Mouse (Mus musculus) liver, postnatal 0 days (tissue): Measurements from ENCODE around the gene Pam. TPM values are rescaled to one million over a fixed set of nuclear protein-coding genes. Genes with fewer than 3 reads are reported as not detected.

Experiments
- ATAC-seq: fragments of 200-750 bp; cut with Nextera tagmentation; 2 replicates; pipeline ENCODE4 v1.8.0; 2017; ENCODE audit warnings: mild to moderate bottlenecking, moderate library complexity
- DNase-seq: peaks from one replicate; pipeline ENCODE4 v3.0.0-alpha.2; 2016
- H3K27ac ChIP-seq: fragments of 300-500 bp; sonication (generic); 2 replicates; pipeline ENCODE4 v1.5.1; 2014; ENCODE audit warnings: antibody characterized with exemption, moderate library complexity, mild to moderate bottlenecking, low read depth
- H3K27me3 ChIP-seq: fragments of 300-500 bp; sonication (generic); 2 replicates; pipeline ENCODE4 v1.6.1; 2014; ENCODE audit warnings: low read length, control low read depth, mixed read lengths; ENCODE audit not compliant: insufficient read depth
- H3K36me3 ChIP-seq: fragments of 300-500 bp; sonication (generic); replicated peaks from 2 replicates; pipeline ENCODE4 v1.6.1; 2014; ENCODE audit warnings: mild to moderate bottlenecking, control low read depth, low read length, moderate library complexity, mixed read lengths; ENCODE audit not compliant: insufficient read depth
- H3K4me1 ChIP-seq: fragments of 300-500 bp; sonication (generic); 2 replicates; pipeline ENCODE4 v1.6.1; 2014; ENCODE audit warnings: antibody characterized with exemption, mild to moderate bottlenecking, control low read depth; ENCODE audit not compliant: insufficient read depth
- H3K4me2 ChIP-seq: fragments of 300-500 bp; sonication (generic); 2 replicates; pipeline ENCODE4 v1.6.1; 2014; ENCODE audit warnings: low read depth, mild to moderate bottlenecking, low read length, moderate library complexity, mixed read lengths
- H3K4me3 ChIP-seq: fragments of 300-500 bp; sonication (generic); 2 replicates; pipeline ENCODE4 v1.5.1; 2014; ENCODE audit warnings: low read depth, low read length
- H3K9ac ChIP-seq: fragments of 300-500 bp; sonication (generic); replicated peaks from 2 replicates; pipeline ENCODE4 v1.6.1; 2014; ENCODE audit warnings: mild to moderate bottlenecking, moderate library complexity
- H3K9me3 ChIP-seq: fragments of 300-500 bp; sonication (generic); 2 replicates; pipeline ENCODE4 v1.6.1; 2016; ENCODE audit warnings: mild to moderate bottlenecking, control low read depth, low read length, mixed read lengths
- CTCF ChIP-seq: sonication (generic); IDR thresholded peaks from 2 replicates; pipeline ENCODE4 v1.5.1; 2016; ENCODE audit warnings: antibody characterized with exemption, low read depth
- EP300 ChIP-seq: IDR thresholded peaks from 2 replicates; pipeline ENCODE4 v1.6.1; 2016; ENCODE audit warnings: antibody characterized with exemption, low read depth, mild to moderate bottlenecking
- WGBS: fragments of 180-500 bp; shearing (Covaris S2); extraction: QIAGEN DNeasy Blood & Tissue Kit; methylation state at CpG from one replicate; pipeline ENCODE4 v1.1.7; 2014; ENCODE audit not compliant: insufficient replicate concordance; 5-methylcytosine and 5-hydroxymethylcytosine counted together
- polyA plus RNA-seq: library from polyadenylated mRNA; unstranded; fragments of >200 nt; fragmentation: Nextera tagmentation; extraction: Ambion mirVana; gene quantifications from 2 replicates; pipeline ENCODE4 v1.2.1, GENCODE M21; 2015

The Pam gene
- polyA plus RNA-seq, 1 experiment from 2014 or later = 21.8 TPM

GRCm38 (mm10) chr1:97760598-97760997 lies 334.8 kb downstream of the Pam start:
- DNase-seq (no peak), ATAC-seq (no peak)
- Histone ChIP-seq H3K36me3 (peaks cover 19% of the 10 kb centered on the region; the same call in 1 of the 2 replicates), H3K9ac (no peak overlapping the region), H3K4me3 (no peak overlapping the region), H3K27ac (no peak overlapping the region), H3K27me3 (no peaks in the 10 kb centered on the region), H3K9me3 (no peaks in the 10 kb centered on the region), H3K4me1 (peaks cover 3% of the 10 kb centered on the region; the same call in 1 of the 2 replicates), H3K4me2 (no peak overlapping the region)
- TF ChIP-seq CTCF (no peak), EP300 (no peak)
- WGBS = 83% methylated on average over 7 of the region's 7 CpGs

- no peak overlapping the region for H3K27ac ChIP-seq
- no peak overlapping the region for H3K4me2 ChIP-seq
- H3K9ac ChIP-seq = no peak overlapping the region
- no peak overlapping the region for H3K4me3 ChIP-seq
- no peaks in the 10 kb centered on the region for H3K9me3 ChIP-seq
- no peak for TF ChIP-seq EP300
- no peak for TF ChIP-seq CTCF
- no peak for ATAC-seq
- H3K4me1 ChIP-seq = no peaks in the 10 kb centered on the region
- peaks cover 26% of the 10 kb centered on the region; the same call in 1 of the 2 replicates for H3K36me3 ChIP-seq
- H3K27me3 ChIP-seq = no peaks in the 10 kb centered on the region
- DNase-seq = no peak
These were observed 335.6 kb downstream of the Pam start for GRCm38 (mm10) chr1:97759841-97760240.

GRCm38 (mm10) chr1:97754392-97754791 lies 341.1 kb downstream of the Pam start:
- ATAC-seq (no peak), DNase-seq (no peak)
- peaks cover 39% of the 10 kb centered on the region for H3K36me3 ChIP-seq
- H3K4me1 ChIP-seq = no peaks in the 10 kb centered on the region
- no peak overlapping the region for H3K9ac ChIP-seq
- WGBS = 70% methylated on average over 4 of the region's 4 CpGs
- no peak overlapping the region for H3K4me3 ChIP-seq
- no peak overlapping the region for H3K27ac ChIP-seq
- H3K4me2 ChIP-seq = no peak overlapping the region
- H3K27me3 ChIP-seq = no peaks in the 10 kb centered on the region
- TF ChIP-seq EP300 (no peak), CTCF (no peak)
- no peaks in the 10 kb centered on the region for H3K9me3 ChIP-seq

- no peak overlapping the region for H3K9ac ChIP-seq
- no peak overlapping the region for H3K4me3 ChIP-seq
- no peak overlapping the region for H3K4me2 ChIP-seq
- no peak for DNase-seq
- H3K9me3 ChIP-seq = no peaks in the 10 kb centered on the region
- H3K27ac ChIP-seq = no peak overlapping the region
- no peaks in the 10 kb centered on the region for H3K4me1 ChIP-seq
- TF ChIP-seq EP300 (no peak), CTCF (no peak)
- peaks cover 44% of the 10 kb centered on the region for H3K36me3 ChIP-seq
- no peak for ATAC-seq
- no peaks in the 10 kb centered on the region for H3K27me3 ChIP-seq
These were observed 342.2 kb downstream of the Pam start for GRCm38 (mm10) chr1:97753216-97753615.

- Histone ChIP-seq H3K27ac (no peak overlapping the region), H3K36me3 (peaks cover 48% of the 10 kb centered on the region), H3K9me3 (no peaks in the 10 kb centered on the region), H3K9ac (no peak overlapping the region), H3K4me1 (no peaks in the 10 kb centered on the region), H3K4me2 (no peak overlapping the region), H3K27me3 (no peaks in the 10 kb centered on the region), H3K4me3 (no peak overlapping the region)
- ATAC-seq (no peak), DNase-seq (no peak)
- WGBS = 87% methylated on average over 3 of the region's 3 CpGs
- TF ChIP-seq CTCF (no peak), EP300 (no peak)
These were observed 347.3 kb downstream of the Pam start for GRCm38 (mm10) chr1:97748163-97748562.

GRCm38 (mm10) chr1:97746261-97746660 lies 349.2 kb downstream of the Pam start:
- ATAC-seq (no peak), DNase-seq (no peak)
- no peak overlapping the region for H3K9ac ChIP-seq
- H3K4me1 ChIP-seq = no peaks in the 10 kb centered on the region; the same call in 1 of the 2 replicates
- no peaks in the 10 kb centered on the region for H3K27me3 ChIP-seq
- peaks cover 52% of the 10 kb centered on the region for H3K36me3 ChIP-seq
- no peak overlapping the region for H3K27ac ChIP-seq
- H3K4me3 ChIP-seq = no peak overlapping the region
- no peaks in the 10 kb centered on the region for H3K9me3 ChIP-seq
- 89% methylated on average over 7 of the region's 7 CpGs for WGBS
- TF ChIP-seq EP300 (no peak), CTCF (no peak)
- no peak overlapping the region for H3K4me2 ChIP-seq

GRCm38 (mm10) chr1:97745712-97746111 lies 349.7 kb downstream of the Pam start:
- WGBS = 70% methylated on average over 4 of the region's 4 CpGs
- H3K4me1 ChIP-seq = no peaks in the 10 kb centered on the region; the same call in 1 of the 2 replicates
- H3K4me2 ChIP-seq = no peak overlapping the region
- no peak overlapping the region for H3K9ac ChIP-seq
- peaks cover 52% of the 10 kb centered on the region for H3K36me3 ChIP-seq
- H3K4me3 ChIP-seq = no peak overlapping the region
- no peak for DNase-seq
- H3K9me3 ChIP-seq = no peaks in the 10 kb centered on the region
- no peak for ATAC-seq
- no peaks in the 10 kb centered on the region for H3K27me3 ChIP-seq
- no peak overlapping the region for H3K27ac ChIP-seq
- TF ChIP-seq EP300 = no peak
- TF ChIP-seq CTCF = no peak
